Mouse (Mus musculus) left cerebral cortex, postnatal 25 days (tissue): ENCODE data around the gene Cenpi. TPM values are rescaled to one million over a fixed set of nuclear protein-coding genes. Genes with fewer than 3 reads are reported as not detected.
"Not testable (repeated sequence)": the region's sequence is repeated elsewhere in the genome, so short reads cannot be mapped to it uniquely, and the experiment has no call there.

Source experiments
- DNase-seq, 2 experiments: peaks; one replicate each; pipeline ENCODE4 v3.0.0; 2022; ENCODE audit warnings: low spot score in 2 of 2, mixed read lengths in 1 of 2
- intact Hi-C: fragments of 180-260 bp; cut with DNase I; formaldehyde crosslinking; loops from one replicate; pipeline ENCODE4 v1.15.1; 2025
- total RNA-seq, 2 experiments: library from RNA; stranded (reverse); gene quantifications; 2 replicates each; pipeline ENCODE4 v1.2.3; 2021

Gene Cenpi
- under 1 TPM; 0.37 to 0.57 TPM for total RNA-seq

- intact Hi-C loops, result no loop called here
- DNase-seq, result peak; percentile 83 to 87
Observed at GRCm38 (mm10) chrX:134307534-134308274, at the start of gene Cenpi. Cenpi (plus strand) TSS chrX:134308084.

GRCm38 (mm10) chrX:134261191-134261590, 46.7 kb upstream of the Cenpi start:
- intact Hi-C loops, result no loop called here
- DNase-seq, result no peak

GRCm38 (mm10) chrX:134262129-134262528, 45.8 kb upstream of the Cenpi start:
- no peak for DNase-seq
- intact Hi-C loops, result no loop called here

- no peak for DNase-seq
- intact Hi-C loops, result no loop called here
Observed at GRCm38 (mm10) chrX:134275715-134276114, 32.2 kb upstream of the Cenpi start.

- DNase-seq, result peak; percentile 30 to 32
- intact Hi-C loops, result no loop called here
Observed at GRCm38 (mm10) chrX:134276275-134277160, 31.4 kb upstream of the Cenpi start, which contains the start of gene Trmt2b. Trmt2b (minus strand) TSS chrX:134276984.

- intact Hi-C loops, result no loop called here
Observed at GRCm38 (mm10) chrX:134280531-134280930, 27.4 kb upstream of the Cenpi start.

GRCm38 (mm10) chrX:134285102-134285501, 22.8 kb upstream of the Cenpi start:
- DNase-seq, result no peak
- intact Hi-C loops, result no loop called here

More at GRCm38 (mm10) chrX:134280531-134280930, 27.4 kb upstream of the Cenpi start:
- DNase-seq, result no peak

- intact Hi-C loops, result no loop called here
- no peak for DNase-seq
Observed at GRCm38 (mm10) chrX:134285791-134286190, 22.1 kb upstream of the Cenpi start.

- intact Hi-C loops, result no loop called here
- no peak for DNase-seq
Observed at GRCm38 (mm10) chrX:134287305-134287704, 20.6 kb upstream of the Cenpi start.

- peak; percentile 9 to 21 for DNase-seq
- intact Hi-C loops, result loop anchor here (5.0 kb wide), 2 partner anchors 106 to 239 kb away; partner anchors contain the start of genes Cstf2 and Drp2
Observed at GRCm38 (mm10) chrX:134296301-134296700, 11.6 kb upstream of the Cenpi start.

- DNase-seq, result peak in 1 of 2 experiments; percentile 5
- intact Hi-C loops, result loop anchor here (5.0 kb wide), 2 partner anchors 106 to 239 kb away; partner anchors contain the start of genes Cstf2 and Drp2
Observed at GRCm38 (mm10) chrX:134296737-134297136, 11.1 kb upstream of the Cenpi start.

- peak; percentile 10 to 34 for DNase-seq
- intact Hi-C loops, result loop anchor here (5.0 kb wide), 2 partner anchors 105 to 240 kb away; partner anchors contain the start of genes Cstf2 and Drp2
Observed at GRCm38 (mm10) chrX:134297195-134297594, 10.7 kb upstream of the Cenpi start.

- DNase-seq, result peak in 1 of 2 experiments; percentile 41
- intact Hi-C loops, result no loop called here
Observed at GRCm38 (mm10) chrX:134300219-134300618, 7.7 kb upstream of the Cenpi start.

- DNase-seq, result no peak
- intact Hi-C loops, result no loop called here
Observed at GRCm38 (mm10) chrX:134303287-134303686, 4.6 kb upstream of the Cenpi start.

GRCm38 (mm10) chrX:134308275-134308634, 371 bp downstream of the Cenpi start:
- DNase-seq, result no peak
- intact Hi-C loops, result no loop called here

- intact Hi-C loops, DNase-seq: not testable (repeated sequence)
Observed at GRCm38 (mm10) chrX:134311193-134311592, 3.3 kb downstream of the Cenpi start.

- intact Hi-C loops, result loop anchor here (5.0 kb wide), 1 partner anchor 187 kb away; no protein-coding TSS in a partner anchor
- peak in 1 of 2 experiments; percentile 14 for DNase-seq
Observed at GRCm38 (mm10) chrX:134319153-134319932, 11.5 kb downstream of the Cenpi start.

- peak; percentile 3 to 5 for DNase-seq
- intact Hi-C loops, result no loop called here
Observed at GRCm38 (mm10) chrX:134333280-134333679, 25.4 kb downstream of the Cenpi start.

- DNase-seq, result no peak
- intact Hi-C loops, result no loop called here
Observed at GRCm38 (mm10) chrX:134342735-134343134, 34.9 kb downstream of the Cenpi start.
